Mouse (Mus musculus) brain, embryonic 14.5 days (tissue): ENCODE measurements around the gene Uso1. TPM values are rescaled to one million over a fixed set of nuclear protein-coding genes. Genes with fewer than 3 reads are reported as not detected.

ENCODE experiments used
- DNase-seq: peaks from one replicate; pipeline ENCODE4 v3.0.0-alpha.2; 2011; ENCODE audit warnings: low read depth
- CTCF ChIP-seq: fragments of 200-500 bp; IDR thresholded peaks from 2 replicates; pipeline ENCODE4 v1.5.1; 2012; ENCODE audit warnings: inconsistent platforms, mild to moderate bottlenecking, moderate library complexity, borderline replicate concordance; ENCODE audit not compliant: insufficient read depth, insufficient read length; ENCODE audit errors: extremely low read depth
- POLR2A ChIP-seq: fragments of 200-500 bp; IDR thresholded peaks from 2 replicates; pipeline ENCODE4 v1.6.1; 2012; ENCODE audit warnings: mild to moderate bottlenecking, inconsistent platforms, borderline replicate concordance; ENCODE audit not compliant: poor library complexity, insufficient read depth, insufficient read length, severe bottlenecking; ENCODE audit errors: extremely low read depth
- polyA plus RNA-seq: library from polyadenylated mRNA; depleted of rRNA; stranded (reverse); fragments of >200 nt; gene quantifications from 2 replicates; pipeline ENCODE4 v1.2.3, GENCODE M21; 2012

Gene Uso1
- polyA plus RNA-seq, 1 experiment, result 46.2 TPM

DNA sequence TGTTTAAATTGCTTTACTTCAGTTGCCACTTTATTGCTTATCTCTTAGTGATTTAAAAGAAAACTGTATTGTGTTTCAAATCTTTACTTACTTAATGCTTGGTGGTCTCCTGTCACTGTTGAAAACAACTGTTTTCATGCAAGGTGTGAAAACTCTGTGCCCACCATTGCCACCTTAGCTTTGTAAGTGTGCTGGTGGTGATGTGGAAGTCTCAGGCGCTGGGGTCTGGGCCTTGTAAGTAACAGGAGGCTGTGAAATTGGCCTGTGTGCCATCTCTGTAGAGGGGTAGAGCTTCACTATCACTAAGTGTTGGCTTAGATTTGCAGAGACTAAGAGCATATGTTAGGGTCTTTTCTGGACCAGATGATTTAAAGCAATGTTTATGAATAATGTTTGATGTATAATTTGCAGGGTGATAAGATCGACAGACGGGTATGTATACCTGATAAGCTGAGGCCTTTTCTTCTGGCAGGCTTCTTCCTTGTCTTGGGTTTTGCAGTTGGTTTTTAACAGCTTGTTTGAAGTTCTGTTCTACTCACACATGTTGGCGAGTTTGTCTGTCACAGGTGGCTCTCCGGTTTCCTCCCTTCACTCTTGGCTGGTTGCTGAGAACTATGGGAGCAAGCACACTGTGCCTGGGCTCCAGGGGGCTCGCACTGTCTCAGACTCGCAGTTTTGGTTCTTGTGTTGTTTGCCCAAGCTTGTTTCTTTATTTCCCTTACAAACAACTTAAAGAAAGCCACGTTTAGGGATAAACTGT is 45.5 kb downstream of the Uso1 start:
- TF ChIP-seq POLR2A (no peak), CTCF (no peak)
- no peak for DNase-seq

DNA sequence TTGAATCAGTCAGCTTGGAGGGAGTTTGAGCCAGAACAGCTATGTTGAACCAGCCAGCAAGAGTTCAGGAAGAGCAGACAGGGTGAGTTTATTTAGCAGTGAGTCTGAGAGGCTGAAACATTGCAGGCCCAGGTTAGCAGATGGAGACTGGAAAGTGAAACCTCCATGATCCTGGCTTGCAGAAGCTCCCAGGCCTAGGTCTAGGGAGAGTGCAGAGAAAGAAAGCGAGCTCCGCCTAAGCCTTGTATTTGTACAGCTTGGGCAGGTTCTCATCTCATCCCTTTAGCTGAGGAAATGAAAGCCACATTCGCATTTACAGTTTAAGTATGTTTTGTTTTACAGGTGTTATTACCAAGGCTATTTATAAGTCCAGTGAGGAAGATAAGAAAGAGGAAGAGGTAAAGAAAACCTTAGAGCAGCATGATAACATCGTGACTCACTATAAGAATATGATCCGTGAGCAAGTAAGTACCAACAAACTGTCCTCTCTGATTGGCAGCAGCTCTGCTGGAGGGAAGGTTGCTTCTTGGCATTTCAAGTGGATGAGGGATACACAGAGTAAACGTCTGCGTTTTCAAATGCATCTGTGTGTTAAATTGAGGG is 51.2 kb downstream of the Uso1 start:
- no peak for TF ChIP-seq POLR2A
- TF ChIP-seq CTCF, result no peak
- no peak for DNase-seq

DNA sequence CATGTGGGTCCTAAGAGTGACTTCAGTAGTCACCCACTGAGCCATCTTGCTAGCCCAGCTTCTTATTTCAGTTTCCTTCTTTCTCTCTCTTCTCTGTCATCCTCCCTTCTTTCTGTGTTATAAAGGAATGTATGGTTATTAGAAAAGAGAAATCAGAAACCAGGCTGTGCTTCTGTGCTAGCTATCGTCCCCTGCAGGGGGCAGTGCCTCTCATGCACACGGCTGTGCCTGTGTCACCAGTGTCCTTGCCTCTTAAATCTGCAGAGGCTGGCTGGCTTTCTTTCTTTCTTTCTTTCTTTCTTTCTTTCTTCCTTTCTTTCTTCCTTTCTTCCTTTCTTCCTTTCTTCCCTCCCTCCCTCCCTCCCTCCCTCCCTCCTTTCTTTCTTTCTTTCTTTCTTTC is 58.0 kb downstream of the Uso1 start:
- TF ChIP-seq CTCF, result peak; percentile 75
- DNase-seq, result peak; percentile 59

DNA sequence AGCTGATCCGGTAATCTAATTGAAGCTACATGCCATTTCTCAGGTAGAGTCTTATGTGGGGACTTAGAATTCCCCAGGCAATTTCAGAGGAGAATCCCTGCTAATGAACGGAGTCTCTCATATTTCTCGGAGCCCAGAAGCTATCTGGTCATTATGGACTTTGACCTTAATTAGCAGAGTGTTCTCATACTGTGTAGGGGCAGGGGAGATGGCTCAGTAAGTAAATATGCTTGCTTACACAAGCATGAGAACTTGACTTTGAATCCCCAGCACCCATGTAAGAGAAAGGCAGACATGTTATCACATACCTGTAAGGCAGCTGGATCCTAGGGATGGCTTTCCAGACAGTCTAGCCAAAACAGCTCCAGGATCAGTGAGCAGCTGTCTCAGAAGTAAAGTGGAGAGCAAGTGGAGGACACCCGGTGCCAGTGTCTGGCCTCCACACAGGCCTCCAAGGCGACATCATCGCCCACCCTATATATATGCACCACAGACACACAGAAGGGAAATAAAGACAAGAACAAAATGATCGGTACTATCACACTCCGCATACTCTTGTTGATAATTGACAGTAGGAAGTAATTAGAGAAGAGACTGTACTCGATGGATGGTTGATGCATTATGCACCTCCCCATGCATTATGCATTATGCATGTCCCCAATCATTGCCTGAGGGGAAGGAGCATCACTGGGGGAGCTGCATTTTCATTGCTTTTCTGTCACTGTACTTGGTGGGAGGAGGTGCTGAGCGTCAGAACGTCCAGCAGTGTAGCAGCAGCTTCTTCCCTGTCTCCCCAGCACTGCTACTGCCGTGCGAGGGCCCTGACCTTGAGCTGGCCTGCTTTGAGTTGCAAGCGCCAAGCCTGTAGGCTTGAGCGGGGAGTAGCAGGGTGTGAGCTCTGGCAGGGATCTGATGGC is 59.4 kb downstream of the Uso1 start:
- DNase-seq, result peak; percentile 69
- TF ChIP-seq CTCF (no peak), POLR2A (no peak)

DNA sequence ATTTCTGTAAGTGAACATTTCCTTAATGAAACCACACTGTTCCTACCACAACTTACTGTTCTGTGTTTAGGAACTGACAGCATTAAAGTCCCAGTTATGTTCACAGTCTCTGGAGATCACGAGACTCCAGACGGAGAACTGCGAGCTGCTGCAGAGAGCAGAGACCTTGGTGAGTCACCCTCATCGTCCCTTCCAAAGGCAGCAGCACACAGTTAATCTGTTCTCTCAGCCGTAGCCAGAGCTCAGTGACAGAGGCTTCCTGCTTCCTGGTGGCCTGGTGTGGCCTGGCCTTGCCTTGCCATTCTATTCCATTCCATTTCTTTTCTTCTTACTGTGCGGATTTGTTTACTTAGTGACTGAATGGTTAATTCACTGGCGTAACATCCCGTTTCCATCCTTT is 60.5 kb downstream of the Uso1 start:
- no peak for DNase-seq
- no peak for TF ChIP-seq POLR2A
- TF ChIP-seq CTCF, result no peak

DNA sequence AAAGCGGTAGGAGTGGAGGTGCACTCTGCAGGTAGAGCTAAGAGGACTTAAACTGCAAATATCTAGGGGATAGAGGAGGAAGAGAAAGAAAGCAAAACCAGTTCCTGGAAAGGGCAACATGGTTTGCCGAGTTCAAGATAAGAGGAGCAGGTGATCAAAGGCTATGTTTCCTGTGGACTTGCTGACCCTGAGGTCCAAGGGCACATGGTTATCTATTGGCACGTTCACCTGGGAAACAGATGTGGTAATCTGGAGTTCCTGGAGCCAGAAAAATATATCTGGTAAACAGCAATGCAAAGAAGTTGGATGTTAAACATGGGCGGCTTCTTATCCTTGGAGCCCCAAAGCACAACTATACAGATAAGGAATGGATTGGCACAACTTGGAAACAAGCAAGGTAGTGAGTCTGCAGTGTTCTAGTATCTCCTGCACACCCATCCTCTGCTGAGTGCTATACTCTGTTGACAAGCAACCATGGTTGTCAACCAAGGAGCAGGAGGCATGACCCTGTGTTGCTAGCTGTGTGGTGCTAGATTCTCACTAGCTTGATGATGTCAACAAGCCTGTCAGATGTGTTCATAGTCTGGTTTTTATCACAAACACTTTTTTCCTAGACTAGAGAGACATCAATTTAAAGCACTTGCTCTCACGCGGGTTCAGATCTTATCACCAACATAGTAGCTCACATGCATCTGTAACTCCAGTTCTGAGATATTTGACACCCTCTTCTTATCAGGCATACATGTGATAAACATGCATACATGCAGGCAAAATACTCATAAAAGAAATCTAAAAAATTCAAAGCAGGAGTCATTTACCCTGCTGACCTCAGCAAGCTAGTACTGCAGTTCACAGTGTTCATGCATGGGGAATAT is 66.7 kb downstream of the Uso1 start:
- DNase-seq, result no peak
- TF ChIP-seq POLR2A (no peak), CTCF (no peak)

DNA sequence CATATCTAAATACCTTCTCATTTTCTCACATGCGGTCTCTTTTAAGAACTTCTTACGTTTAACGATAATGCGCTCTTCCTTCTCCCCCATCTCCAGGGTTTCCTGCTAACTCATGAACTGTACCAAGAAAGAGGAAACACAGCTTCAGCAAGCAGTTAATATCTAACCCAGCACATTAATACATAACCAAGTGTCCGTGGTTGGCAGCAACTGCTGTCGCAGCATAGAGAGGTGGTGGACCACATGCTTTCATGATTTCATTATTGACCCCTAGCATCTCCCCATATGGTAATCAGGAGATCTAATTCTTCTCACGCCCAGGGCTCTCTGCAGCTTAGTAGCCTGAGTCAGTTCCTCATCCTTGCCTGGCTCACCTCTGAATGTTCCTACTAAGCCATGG is 67.4 kb downstream of the Uso1 start:
- no peak for TF ChIP-seq CTCF
- no peak for DNase-seq

DNA sequence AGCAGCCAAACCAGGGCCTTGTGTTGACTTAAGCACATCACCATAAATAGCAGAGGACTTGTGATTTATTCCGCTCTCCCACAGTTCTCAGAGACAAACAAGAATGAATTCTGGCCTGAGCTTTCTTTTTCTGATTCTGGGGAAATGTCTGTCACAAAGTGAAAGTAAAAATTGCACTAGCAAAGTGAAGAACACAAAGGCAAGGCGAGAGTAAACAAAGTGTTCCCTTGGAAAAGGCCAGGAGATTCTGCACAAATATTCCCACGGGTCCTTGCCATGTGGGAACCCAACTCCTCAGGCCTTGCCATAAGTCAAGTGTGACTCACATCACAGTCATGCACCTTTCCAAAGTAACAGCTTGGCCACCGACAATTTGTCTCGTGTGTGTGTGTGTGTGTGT is 68.0 kb downstream of the Uso1 start:
- no peak for DNase-seq
- TF ChIP-seq CTCF (no peak), POLR2A (no peak)

DNA sequence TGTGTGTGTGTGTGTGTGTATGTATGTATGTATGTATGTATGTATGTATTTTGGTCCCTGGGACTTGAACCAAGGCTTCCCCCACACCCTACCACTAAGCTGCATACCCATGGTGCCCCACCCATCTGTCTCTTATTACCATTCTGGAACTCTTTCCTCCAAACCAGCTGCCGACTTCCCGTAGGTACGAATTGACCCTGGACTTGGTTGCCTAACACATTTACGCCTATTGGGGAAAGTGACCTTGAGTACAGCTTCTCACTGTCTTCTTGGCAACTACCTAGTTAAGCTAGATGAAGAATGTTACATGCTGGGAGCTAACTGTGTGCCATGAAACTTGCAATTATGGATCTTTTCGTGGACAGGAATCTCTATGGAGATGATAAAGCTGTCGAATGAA is 68.4 kb downstream of the Uso1 start:
- no peak for DNase-seq
- TF ChIP-seq CTCF (no peak), POLR2A (no peak)

DNA sequence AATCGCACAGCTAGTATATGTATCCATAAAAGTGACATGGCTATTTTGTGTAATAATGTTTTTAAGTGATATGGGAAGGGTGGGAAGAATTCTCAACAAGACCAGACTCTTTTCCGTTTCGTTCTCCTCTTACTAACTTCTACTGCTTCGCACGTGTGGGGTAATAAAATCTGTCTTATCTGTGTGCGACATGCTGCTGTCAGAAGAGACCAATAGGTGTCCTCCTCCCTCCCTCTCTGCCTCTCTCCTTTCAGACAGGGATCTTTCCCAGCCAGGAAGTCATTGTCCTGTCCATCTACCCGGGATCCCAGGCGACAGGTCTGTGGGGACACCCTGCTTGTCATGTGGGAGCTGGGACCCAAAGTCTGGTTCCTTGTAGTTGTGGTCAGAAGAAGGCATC is 72.5 kb downstream of the Uso1 start:
- TF ChIP-seq POLR2A, result no peak
- TF ChIP-seq CTCF, result no peak
- no peak for DNase-seq

DNA sequence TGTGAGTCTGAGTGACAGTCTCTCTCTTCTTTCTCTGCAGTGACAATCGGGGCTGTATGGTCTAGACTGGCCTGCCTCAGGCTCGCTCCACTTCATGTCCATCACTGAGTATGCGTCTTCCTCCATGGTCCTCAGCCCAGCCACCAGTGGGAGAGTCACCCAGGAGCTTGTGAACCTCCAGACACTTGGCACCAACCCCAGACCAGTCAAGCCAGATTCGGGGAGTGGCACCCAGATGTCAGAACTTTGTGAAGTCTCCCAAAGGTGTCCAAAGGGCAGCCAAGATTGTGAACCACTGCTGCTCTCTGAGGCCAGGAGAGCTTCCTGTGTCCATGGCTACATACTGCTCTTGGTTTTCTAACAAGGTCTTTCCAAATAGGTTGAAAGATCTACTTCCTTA is 74.5 kb downstream of the Uso1 start:
- no peak for DNase-seq
- TF ChIP-seq POLR2A (no peak), CTCF (no peak)

DNA sequence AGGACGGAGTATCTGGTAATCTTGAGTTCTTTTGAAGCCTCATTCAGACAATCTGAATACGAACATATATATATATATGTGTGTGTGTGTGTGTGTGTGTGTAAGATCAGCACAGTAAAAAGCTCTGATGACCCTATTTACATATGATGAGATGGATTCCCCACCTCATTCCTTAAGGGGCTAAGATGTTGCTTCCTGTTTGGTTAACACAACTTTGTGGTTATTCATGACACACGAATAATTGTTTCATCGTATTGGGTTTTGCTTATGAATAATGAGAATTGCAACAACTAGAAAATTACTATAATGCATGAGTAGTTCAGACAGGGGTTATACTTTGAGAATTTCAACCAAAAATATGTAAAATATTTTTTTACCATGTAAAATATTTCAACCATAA is 77.6 kb downstream of the Uso1 start, which contains the start of gene U90926:
U90926 (minus strand) TSS at position 101 of the 400 bp plus-strand sequence.
- no peak for TF ChIP-seq CTCF
- TF ChIP-seq POLR2A, result no peak
- no peak for DNase-seq

DNA sequence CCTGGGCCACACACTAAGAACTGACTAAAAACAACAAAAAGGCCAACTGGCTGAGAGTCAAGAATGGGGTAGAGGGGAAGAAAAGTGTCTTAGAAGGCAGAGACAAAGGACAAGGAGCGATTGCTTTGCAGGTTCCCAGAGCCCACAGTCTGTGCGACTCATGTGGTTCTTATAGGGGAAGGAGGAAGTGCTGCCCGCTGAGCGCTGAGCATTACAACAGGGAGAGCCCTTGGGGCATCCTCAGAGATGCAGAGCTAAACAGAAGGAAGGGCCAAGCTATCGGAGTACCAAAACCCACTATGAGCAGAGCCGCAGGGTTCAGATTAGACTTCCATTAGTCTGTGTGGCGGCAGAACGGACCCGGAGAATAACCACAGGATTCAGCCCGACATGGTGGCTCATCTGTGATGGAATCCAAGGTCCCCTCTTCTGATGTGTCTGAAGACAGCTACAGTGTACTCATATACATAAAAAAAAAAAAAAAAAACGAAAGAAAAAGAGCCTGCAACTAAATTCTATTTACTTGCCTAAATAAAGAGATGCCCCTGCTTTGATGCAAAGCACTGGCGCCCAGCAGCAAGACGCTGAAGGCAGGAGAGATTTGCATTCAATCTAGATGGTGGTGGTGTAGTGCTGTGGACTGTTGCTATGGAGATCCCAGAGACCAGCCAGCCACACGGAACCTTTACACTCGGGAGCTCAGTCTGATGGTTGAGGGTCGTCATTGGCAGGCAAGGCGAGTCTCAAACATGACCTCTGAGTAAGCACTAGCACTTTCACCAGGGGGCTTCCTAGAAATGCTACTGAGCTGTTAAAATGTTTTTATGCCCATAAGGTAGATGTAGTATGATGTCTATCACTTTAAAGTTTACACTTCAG is 81.4 kb downstream of the Uso1 start:
- no peak for TF ChIP-seq CTCF
- DNase-seq, result peak; percentile 80
